Mouse (Mus musculus) erythroid progenitor cell, adult 5-6 weeks (primary cell): ENCODE data around the gene Prkag2. TPM values are rescaled to one million over a fixed set of nuclear protein-coding genes. Genes with fewer than 3 reads are reported as not detected.

Source experiments
- ATAC-seq: replicated peaks from 2 replicates; pipeline ENCODE4 v1.8.0; 2016; ENCODE audit warnings: moderate number of reproducible peaks, mild to moderate bottlenecking, moderate TSS enrichment, inconsistent platforms; ENCODE audit not compliant: poor library complexity, low FRiP score, severe bottlenecking
- total RNA-seq, 2 experiments: library from RNA; stranded (forward) in 1 of 2; stranded (reverse) in 1 of 2; fragments of 150-400 nt in 1 of 2; fragments of 186-747, 209-891 nt in 1 of 2; gene quantifications; 2 replicates each; pipeline versions ENCODE4 v1.2.3 to v1.2.4; 2015 to 2017; ENCODE audit warnings: low replicate concordance in 2 of 2

Gene Prkag2
- total RNA-seq, 2 experiments from 2014 or later = 1.7 to 7.5 TPM

DNA sequence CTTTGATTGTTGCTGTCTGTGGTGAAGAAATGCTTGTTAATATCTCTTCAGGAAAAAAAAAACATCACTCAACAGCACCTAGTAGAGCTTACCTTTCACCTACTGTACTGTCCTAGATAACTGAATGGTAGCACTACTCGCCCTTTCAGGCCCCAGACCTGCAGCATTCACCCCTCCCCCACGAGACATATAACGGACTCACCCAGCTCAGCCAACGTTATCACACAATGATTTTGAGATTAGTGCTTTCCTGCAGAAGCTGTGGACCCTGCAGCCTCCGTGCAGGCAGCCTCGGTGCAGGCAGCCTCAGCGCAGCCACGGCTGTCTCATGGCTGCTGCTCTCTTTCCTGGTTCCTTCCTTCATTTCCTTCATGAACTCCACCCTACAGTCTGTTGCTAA, 164.0 kb downstream of the Prkag2 start:
- no peak for ATAC-seq

- no peak for ATAC-seq
Measured at GRCm38 (mm10) chr5:24935446-24935845, 165.0 kb downstream of the Prkag2 start.

- no peak for ATAC-seq
Measured at GRCm38 (mm10) chr5:24933760-24934159, 166.7 kb downstream of the Prkag2 start.

DNA sequence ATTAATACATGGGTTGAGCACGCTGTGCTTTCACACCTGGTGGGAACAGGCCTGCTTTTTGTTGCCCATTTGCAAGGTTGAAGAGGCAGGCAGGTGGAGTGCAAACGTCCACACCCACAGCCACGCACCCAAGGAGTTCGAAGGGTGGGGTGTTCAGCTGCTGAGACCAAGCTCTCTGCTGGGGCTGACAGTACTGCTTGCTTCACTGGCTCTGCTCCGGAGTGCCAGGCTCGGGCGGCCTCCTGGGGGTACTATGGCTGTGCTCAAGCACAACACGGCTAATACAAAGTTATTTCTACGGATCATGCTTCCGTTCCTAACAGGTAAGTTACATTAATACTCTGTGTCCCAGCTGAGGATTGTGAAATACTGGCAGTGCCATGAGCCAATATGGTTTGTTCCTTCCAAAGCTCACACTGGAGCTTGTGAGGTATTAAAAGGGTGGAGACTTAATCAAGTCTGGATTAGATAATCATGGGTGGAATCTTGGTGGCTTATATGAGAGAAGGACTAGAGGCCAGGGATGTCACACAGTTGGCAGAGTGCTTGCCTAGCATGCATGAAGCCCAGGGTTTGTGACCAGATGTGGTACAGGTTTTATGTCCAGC, 168.8 kb downstream of the Prkag2 start:
- ATAC-seq = no peak

DNA sequence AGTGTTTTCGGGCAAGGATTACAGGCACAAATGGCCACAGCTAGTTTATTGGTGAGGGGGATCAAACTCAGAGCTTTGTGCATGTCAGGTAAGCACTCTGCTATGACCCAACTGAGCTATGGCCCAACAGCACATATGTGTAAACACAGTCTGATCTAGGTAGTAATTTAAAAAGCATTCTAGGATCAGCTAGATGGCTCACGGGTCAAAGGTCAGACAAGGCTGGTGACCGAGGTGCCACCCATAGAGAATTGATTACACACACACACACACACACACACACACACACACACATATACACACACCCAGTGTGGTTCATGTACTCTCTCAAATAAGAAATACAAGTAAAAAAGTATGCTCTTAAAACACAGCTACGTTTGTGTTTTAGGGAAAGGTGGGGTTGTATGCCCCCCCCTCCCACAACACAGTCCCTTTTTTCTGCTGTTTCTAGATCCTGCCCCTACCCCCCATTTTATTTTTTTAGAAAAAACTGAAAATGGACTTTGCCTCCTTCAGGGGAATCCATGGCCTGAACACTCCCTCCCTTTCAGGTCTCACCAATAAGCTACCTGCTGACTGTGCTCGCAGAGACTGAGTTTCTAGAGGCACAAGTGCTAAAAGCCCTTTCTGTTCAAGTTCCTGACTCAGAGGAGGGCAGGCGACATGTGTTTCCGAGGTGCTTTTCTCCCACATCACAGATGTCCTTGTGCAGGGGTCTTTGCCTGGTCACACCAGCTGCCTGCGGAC, 169.4 kb downstream of the Prkag2 start:
- ATAC-seq = no peak

- no peak for ATAC-seq
Measured at GRCm38 (mm10) chr5:24928816-24929215, 171.6 kb downstream of the Prkag2 start.

- peak; percentile 48; the same call in 1 of the 2 replicates for ATAC-seq
Measured at GRCm38 (mm10) chr5:24927706-24928105, 172.7 kb downstream of the Prkag2 start.

GRCm38 (mm10) chr5:24919155-24919554, 181.3 kb downstream of the Prkag2 start:
- no peak for ATAC-seq

- no peak for ATAC-seq
Measured at GRCm38 (mm10) chr5:24916511-24916910, 183.9 kb downstream of the Prkag2 start.

GRCm38 (mm10) chr5:24915119-24915518, 185.3 kb downstream of the Prkag2 start:
- ATAC-seq = no peak

- ATAC-seq = no peak
Measured at GRCm38 (mm10) chr5:24913656-24914055, 186.8 kb downstream of the Prkag2 start.

DNA sequence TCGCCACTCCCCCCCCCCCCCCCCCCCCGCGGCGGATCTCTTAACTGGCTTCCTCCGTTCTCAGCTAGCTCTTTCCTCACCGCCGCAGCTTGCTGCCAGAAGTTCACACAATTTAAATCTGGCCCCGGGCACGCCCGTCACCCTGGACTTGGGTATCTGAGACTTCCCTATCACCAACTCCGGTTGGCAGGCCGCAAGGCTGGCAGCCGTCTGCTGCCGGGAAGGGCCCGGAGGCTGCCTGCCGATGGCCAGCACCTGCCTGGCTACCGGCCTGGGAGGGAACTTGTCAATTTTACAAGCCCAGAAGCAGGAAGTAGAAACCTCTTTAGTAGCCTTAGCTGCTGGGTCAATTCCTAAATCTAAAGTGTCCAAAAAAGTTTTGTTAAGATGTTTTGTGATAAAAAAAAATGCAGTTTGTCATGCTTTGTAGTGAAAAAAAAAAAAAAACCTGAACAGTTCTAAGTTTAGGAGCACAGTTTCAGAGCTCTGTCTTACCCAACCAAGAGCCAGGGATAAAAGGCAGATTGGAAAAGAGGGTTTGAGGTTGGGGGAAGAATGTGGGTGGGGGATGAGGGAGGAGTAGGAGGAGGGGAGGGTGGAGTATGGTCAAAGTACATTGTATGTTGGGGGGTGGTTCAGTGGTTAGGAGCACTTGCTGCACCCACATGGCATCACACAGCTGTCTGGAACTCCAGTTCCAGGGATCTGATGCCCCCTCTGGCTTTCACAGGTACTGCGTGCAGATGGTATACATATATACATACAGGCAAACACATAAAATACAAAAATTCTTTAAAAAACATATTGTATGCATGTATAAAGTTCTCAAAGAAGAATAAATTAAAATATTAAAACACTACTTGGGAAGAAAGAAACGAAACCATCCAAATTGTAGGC, 191.4 kb downstream of the Prkag2 start:
- no peak for ATAC-seq

DNA sequence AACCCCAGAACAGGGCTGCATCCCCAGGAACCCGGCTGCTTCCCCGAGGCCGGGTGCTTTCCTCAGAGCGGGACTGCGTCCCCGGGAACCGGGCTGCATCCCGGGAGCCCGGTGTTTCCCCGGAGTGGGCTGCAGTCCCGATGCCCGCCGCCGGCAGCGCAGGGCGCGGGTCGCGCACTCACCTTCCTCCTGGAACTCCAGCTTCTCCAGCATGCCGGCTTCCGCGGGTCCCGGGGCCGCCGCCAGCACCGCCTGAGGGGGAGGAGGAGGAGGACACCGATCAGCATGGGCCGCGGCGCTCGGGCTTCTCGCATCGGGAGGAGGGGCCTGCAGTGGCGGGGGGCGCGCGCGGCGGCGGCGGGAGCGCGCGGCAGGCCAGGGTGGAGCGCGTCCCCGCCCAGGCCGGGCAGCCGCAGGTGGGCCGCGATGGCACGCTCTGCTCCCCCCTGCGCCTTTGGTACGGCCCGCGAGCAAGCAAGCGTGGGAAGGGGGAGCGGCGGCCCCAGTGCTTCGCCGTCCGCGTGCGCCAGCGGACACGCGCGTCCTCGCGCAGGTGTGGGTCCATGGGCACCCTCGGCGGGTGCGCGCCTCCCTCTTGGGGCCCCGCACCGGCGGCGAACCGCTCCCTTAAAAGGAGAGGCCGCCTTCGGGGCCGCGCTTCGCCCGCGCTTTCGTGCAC, 192.2 kb downstream of the Prkag2 start:
- ATAC-seq = no peak

DNA sequence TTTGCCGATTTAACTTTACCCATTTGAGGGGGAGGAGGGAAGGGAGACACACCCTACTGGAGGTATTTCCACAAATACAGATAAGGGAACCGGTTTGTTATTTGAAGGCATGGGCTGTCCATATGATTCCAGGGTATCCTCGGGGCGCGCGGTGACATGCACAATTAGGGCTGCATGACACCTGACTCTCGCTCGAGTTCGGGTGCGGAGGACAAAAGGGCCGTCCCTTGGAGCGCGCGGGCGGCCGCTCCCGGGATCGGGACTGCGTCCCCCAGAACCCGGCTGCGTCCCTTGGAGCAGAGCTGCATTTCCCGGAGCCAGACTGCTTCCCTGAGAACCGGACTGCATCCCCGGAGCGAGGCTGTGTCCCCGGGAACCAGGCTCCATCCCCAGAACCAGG, 192.7 kb downstream of the Prkag2 start:
- ATAC-seq = no peak

GRCm38 (mm10) chr5:24906844-24907243, 193.6 kb downstream of the Prkag2 start:
- ATAC-seq = no peak

- no peak for ATAC-seq
Measured at GRCm38 (mm10) chr5:24904941-24905340, 195.5 kb downstream of the Prkag2 start.

DNA sequence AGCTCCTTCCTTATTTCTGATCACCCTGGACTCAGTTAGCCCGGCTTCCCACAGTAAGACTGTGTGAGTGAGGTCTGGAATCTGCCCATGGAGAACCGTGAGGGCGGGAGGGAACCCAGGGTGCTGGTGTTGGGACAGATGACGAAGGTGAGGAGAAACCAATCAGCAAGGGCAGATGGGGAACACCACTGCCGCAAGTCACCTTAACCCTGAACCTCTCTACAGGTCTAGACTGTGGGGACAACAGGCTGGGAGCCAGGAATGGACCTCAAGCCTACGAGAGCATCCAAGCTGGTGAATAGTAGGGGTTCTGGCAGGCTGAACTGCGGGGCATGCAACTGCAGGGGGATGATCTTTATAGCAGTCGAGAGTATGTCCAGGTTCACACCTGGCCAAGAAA, 196.0 kb downstream of the Prkag2 start:
- no peak for ATAC-seq

DNA sequence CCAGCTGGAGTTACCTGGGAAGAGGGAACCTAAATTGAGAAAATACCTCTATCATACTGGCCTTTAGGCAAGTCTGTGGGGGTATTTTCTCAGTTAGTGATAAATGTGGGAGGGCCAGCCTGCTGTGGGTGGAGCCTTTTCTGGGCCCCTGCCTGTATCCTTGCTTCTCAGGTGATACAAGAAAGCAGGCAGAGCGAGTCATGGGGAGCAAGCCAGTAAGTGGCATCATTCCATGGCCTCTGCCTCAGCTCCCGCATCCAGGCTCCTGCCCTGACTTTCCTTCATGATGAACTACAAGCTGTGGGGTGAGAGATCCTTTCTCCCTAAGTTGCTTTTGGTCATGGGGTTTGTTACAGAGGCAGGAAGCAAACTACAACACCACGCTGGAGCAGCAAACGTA, 196.4 kb downstream of the Prkag2 start:
- ATAC-seq = no peak

DNA sequence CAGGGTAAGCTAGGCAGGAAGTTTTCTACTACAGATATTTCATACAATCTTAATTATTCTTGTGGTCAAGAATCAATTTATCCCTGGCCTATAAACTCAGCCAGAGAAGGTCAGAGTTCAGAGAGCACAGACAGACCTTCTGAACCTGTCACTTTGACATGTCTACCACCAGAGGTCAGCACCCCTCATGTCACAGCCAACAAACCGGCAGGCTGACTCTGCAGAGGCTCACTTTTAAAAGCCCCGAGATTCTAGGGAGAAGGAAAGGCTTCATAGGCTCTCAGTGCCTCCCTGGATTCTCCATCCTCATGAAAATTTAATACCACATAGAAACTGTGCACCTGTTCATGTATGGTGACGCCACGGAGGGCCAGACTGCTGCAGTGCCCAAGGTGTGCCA, 197.6 kb downstream of the Prkag2 start:
- peak; percentile 49; the same call in 1 of the 2 replicates for ATAC-seq

- ATAC-seq = no peak
Measured at GRCm38 (mm10) chr5:24895606-24896005, 204.8 kb downstream of the Prkag2 start.
